Mouse (Mus musculus) forebrain, embryonic 10.5 days (tissue): ENCODE measurements at regions not wholly inside any gene's neighbourhood (a gene's known extent, or its start where the extent isn't known, plus 50 kb on each side); places are given as distances from the start of the nearest gene placed in this dataset.
A peak's percentile ranks its signal among the peaks of the same experiment; 100 is the strongest.

ENCODE experiments used
- DNase-seq: peaks from one replicate; pipeline ENCODE4 v3.0.0-alpha.2; 2017; ENCODE audit warnings: low spot score; ENCODE audit errors: extremely low spot score
- H3K27ac ChIP-seq: fragments of 300-500 bp; sonication (generic); 2 replicates; pipeline ENCODE4 v1.5.1; 2016; ENCODE audit warnings: mild to moderate bottlenecking
- H3K27me3 ChIP-seq: fragments of 300-500 bp; sonication (generic); 2 replicates; pipeline ENCODE4 v1.6.1; 2016; ENCODE audit warnings: mild to moderate bottlenecking; ENCODE audit not compliant: poor library complexity, severe bottlenecking
- H3K36me3 ChIP-seq: fragments of 300-500 bp; sonication (generic); replicated peaks from 2 replicates; pipeline ENCODE4 v1.6.1; 2016; ENCODE audit warnings: mild to moderate bottlenecking, moderate library complexity
- H3K4me1 ChIP-seq: fragments of 300-500 bp; sonication (generic); 2 replicates; pipeline ENCODE4 v1.6.1; 2016
- H3K4me3 ChIP-seq: fragments of 300-500 bp; sonication (generic); 2 replicates; pipeline ENCODE4 v1.5.1; 2016; ENCODE audit warnings: mild to moderate bottlenecking, moderate library complexity
- H3K9me3 ChIP-seq: fragments of 300-500 bp; sonication (generic); 2 replicates; pipeline ENCODE4 v1.6.1; 2016; ENCODE audit warnings: mild to moderate bottlenecking, moderate library complexity
- WGBS: fragments of 180-500 bp; shearing (Covaris S2); methylation state at CpG from one replicate; pipeline ENCODE4 v1.1.7; 2016; 5-methylcytosine and 5-hydroxymethylcytosine counted together

DNA sequence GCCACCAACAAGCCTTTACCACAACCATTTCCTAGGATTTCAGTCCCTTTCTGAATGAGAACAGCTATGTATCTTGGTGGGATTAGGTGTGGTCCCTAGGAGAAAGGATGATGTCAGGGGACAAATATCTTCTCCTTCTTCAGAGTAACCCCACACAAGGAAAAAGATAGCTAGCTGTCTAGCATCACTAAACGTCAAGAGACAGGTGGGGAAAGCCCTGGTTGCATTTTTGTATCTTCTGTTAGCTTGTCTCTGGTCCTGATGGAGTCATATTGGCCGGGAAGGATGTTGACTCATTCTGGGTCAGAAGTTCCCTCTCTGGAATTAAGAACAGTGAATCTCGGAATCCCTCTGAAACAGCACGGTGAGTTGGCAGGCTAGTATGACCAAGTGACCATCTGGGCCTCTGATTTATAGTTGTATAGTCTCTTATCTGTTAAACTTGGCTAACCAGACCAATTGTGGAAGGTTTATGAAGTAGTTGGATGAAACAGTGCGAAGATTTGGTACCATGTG lies 327.4 kb downstream of the Lmx1a start:
- DNase-seq = no peak
- 84% methylated on average over 5 of the region's 5 CpGs for WGBS
- Histone ChIP-seq H3K4me3 (no peak overlapping the region), H3K27me3 (no peaks in the 10 kb centered on the region), H3K27ac (no peak overlapping the region), H3K36me3 (no peaks in the 10 kb centered on the region), H3K4me1 (no peaks in the 10 kb centered on the region), H3K9me3 (no peaks in the 10 kb centered on the region)

DNA sequence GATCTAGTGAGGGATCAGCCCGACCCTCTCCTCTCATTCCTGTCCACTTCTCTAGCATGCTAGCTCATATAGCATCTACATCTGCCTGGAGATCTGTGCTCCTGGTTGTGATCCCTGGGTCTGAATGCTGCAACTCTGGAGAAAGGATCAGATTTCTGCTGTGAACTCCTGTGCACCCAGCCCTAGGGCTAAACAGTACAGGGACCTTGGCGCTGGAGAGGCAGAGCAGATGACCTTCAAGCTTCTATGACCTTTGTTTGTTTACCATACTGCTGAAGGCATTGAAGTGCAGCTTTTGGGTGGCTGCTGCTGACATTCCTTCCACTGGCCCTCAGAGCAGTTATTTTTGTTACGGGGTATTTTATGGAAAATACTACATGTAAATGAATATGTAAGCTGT lies 337.4 kb downstream of the Lmx1a start:
- no peak for DNase-seq
- no peaks in the 10 kb centered on the region for H3K36me3 ChIP-seq
- H3K27ac ChIP-seq = no peak overlapping the region
- H3K9me3 ChIP-seq = no peaks in the 10 kb centered on the region
- H3K4me1 ChIP-seq = peaks cover 8% of the 10 kb centered on the region; the same call in 1 of the 2 replicates
- H3K4me3 ChIP-seq = no peak overlapping the region
- no peaks in the 10 kb centered on the region for H3K27me3 ChIP-seq
- 68% methylated on average over 3 of the region's 3 CpGs for WGBS

DNA sequence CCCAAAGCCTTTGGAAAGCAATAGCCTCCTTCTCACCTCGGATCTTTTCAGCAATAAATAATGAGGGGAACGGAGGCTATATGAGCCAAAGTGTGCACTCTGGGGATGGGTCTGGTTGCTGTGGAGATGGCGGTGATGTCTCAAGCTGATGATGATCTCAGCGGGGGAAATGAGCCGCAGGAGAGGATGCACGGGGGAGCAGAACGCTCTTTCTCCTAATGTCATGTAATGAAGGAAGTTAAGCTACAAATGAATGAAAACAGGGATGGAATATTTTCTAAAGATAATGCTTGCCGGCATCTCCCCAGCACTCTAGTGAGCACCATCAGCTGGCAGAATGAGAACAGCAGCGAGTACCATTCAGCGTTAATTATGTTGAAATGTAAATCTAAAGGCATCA lies 355.7 kb downstream of the Lmx1a start:
- Histone ChIP-seq H3K4me3 (no peak overlapping the region), H3K4me1 (peaks cover 13% of the 10 kb centered on the region; the same call in 1 of the 2 replicates), H3K36me3 (no peaks in the 10 kb centered on the region), H3K27ac (no peak overlapping the region), H3K9me3 (no peaks in the 10 kb centered on the region), H3K27me3 (no peaks in the 10 kb centered on the region)
- no peak for DNase-seq
- WGBS = 84% methylated on average over 10 of the region's 10 CpGs

DNA sequence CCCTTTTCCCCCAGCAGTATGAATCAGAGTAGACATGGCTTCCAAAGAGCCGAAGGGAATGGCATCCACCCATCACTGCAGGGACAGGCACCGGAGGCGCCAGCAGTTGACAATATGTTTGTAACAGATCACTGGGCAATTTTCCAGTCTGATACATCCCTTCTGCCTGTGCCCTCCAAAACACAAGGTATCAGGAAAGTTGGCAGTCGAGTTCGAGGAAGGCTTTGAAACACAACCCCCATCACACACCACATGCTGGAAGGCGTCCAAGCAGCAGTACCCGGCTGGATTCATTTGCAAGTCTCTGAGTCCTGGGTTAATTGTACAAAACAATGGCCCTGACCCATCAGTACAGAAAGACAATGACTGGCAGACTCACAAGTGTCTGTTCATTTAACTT lies 357.3 kb downstream of the Lmx1a start:
- Histone ChIP-seq H3K4me3 (no peak overlapping the region), H3K9me3 (no peaks in the 10 kb centered on the region), H3K27ac (no peak overlapping the region), H3K36me3 (no peaks in the 10 kb centered on the region), H3K27me3 (no peaks in the 10 kb centered on the region), H3K4me1 (peaks cover 13% of the 10 kb centered on the region; the same call in 1 of the 2 replicates)
- 73% methylated on average over 7 of the region's 7 CpGs for WGBS
- DNase-seq = no peak

DNA sequence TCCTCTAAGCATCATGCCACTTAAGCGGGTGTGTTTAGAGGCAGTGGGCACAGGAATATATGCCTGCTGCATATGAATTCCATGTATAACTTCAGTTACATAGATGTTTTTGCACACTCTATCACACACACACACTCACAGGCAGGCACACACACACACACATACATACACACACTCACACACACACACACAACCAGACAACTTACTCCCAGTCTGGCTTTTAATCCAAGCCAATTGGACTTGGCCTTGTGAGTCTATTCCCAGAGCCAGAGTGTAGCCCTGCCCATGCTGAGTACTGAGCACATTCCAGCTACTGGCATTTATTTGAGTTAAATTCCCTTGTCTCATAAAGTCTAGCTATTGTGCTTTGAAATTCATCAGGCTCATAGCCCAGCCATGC lies 357.7 kb downstream of the Lmx1a start:
- H3K9me3 ChIP-seq = no peaks in the 10 kb centered on the region
- H3K36me3 ChIP-seq = no peaks in the 10 kb centered on the region
- H3K27ac ChIP-seq = no peak overlapping the region
- peaks cover 13% of the 10 kb centered on the region; the same call in 1 of the 2 replicates for H3K4me1 ChIP-seq
- WGBS = 100% methylated on average over 1 of the region's 1 CpGs
- no peak overlapping the region for H3K4me3 ChIP-seq
- H3K27me3 ChIP-seq = no peaks in the 10 kb centered on the region
- no peak for DNase-seq

DNA sequence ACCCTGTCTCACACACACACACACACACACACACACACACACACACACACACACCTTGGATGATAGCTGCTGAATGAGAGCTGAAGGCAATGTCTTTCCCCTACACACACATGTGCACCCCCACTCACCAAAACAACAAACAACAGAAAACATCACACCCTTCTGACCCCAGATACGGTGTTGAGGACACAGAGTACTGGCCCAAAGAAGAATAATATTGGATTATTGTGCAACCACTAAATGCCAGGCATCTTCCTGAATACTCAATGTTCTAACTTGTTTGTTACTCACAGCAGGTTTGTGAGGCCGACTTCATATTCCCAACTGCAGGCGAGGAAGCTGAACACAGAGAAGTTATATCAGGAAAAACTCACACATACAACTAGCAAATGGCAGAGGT lies 360.9 kb downstream of the Lmx1a start:
- no peak overlapping the region for H3K4me3 ChIP-seq
- H3K27me3 ChIP-seq = no peaks in the 10 kb centered on the region
- no peaks in the 10 kb centered on the region for H3K36me3 ChIP-seq
- WGBS = 89% methylated on average over 3 of the region's 3 CpGs
- no peak for DNase-seq
- H3K9me3 ChIP-seq = no peaks in the 10 kb centered on the region
- H3K27ac ChIP-seq = no peak overlapping the region
- peaks cover 9% of the 10 kb centered on the region; the same call in 1 of the 2 replicates for H3K4me1 ChIP-seq

DNA sequence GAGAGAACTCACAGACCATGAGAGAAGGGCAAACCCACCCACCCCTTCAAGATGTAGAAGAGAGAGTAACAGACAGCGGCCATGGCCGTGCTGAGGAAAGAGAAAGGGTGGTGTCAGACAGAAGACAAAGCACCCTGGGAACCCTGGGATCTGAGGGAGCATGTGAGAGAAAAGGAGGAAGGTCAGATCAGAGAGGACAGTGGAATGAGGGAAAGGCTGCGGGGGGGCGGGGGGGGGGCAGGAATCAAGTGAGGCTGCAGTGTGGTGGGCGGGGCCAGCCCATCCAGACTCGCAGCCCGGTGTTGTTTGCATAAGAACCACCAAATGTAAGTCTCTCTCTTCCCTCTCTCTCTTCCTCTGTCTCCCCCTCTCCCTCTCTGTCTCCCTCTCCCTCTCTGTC lies 367.4 kb downstream of the Lmx1a start:
- Histone ChIP-seq H3K9me3 (no peaks in the 10 kb centered on the region), H3K36me3 (no peaks in the 10 kb centered on the region), H3K4me1 (peaks cover 18% of the 10 kb centered on the region), H3K27ac (peak overlapping the region; percentile 62; the same call in 1 of the 2 replicates), H3K27me3 (no peaks in the 10 kb centered on the region), H3K4me3 (peak overlapping the region; percentile 16; the same call in 1 of the 2 replicates)
- DNase-seq = no peak
- 10% methylated on average over 6 of the region's 7 CpGs for WGBS

DNA sequence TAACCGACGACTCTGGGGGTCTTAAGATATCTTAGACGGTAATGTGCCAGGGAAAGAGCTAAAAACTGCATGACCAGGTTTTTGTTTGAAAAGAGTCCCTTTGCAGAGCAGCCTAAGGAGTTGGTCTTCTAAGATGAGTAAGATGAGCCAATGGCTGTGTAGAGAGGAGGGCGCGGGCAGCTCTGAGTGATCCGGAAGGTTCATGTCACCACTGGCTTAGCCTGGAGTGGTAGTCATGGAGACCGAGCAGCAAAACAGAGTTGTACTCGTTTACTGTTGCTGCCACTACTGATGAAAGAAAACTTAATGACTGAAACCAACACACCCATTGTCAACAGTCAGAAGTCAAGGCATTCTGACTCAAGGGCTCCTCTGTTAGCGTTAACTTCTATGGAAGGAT lies 368.4 kb downstream of the Lmx1a start:
- Histone ChIP-seq H3K4me1 (peaks cover 18% of the 10 kb centered on the region), H3K27me3 (no peaks in the 10 kb centered on the region), H3K27ac (no peak overlapping the region), H3K9me3 (no peaks in the 10 kb centered on the region), H3K4me3 (no peak overlapping the region), H3K36me3 (no peaks in the 10 kb centered on the region)
- WGBS = 86% methylated on average over 9 of the region's 9 CpGs
- DNase-seq = no peak

DNA sequence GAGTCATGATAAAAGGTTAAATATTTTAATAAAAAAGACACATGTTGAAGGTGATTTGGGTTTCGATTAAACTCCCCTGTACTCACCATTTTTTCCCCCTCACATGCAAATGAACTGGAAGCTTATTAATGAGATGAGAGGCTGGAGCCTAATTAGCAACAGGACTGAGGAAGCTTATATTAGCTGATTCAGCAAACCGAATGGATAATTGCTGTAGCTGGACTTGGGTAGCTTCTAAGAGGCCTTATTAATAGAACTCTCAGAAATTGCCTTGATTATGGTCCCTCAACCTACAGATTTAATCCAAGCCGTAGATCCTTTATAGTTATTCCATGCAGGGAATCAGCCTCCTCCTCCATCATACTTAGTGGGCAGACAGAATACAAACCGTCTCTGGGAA lies 369.7 kb downstream of the Lmx1a start:
- Histone ChIP-seq H3K27ac (no peak overlapping the region), H3K36me3 (no peaks in the 10 kb centered on the region), H3K9me3 (no peaks in the 10 kb centered on the region), H3K4me1 (peaks cover 18% of the 10 kb centered on the region), H3K4me3 (no peak overlapping the region), H3K27me3 (no peaks in the 10 kb centered on the region)
- 79% methylated on average over 4 of the region's 4 CpGs for WGBS
- no peak for DNase-seq

DNA sequence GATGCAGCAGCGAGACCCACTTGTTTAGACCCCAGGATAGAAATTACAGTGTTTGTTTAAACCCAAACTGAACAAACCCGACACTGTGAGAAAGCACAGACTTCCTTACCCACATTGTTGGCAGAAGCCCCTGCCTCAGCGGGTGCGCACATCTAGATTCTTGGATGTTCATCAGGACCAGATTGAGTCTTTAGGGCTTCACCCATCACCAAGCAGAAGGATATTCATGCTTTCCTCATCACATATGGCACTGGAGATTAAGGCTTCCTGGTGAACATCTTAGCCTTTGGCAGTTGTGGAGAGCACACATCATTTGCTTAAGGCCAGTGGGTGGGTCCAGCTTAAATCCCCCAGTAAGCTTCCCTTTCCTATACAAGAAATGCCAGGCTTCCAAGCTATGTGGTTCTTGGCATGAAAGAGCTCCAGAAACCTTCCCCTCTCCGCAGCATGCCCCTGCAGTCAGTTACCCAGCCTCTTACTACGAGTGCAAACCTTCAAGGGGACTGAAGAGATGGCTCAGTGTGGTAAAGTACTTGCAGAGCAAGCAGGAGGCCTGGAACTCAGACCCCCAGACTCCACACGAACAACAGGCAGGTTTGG lies 367.9 kb downstream of the Pbx1 start:
- Histone ChIP-seq H3K27ac (no peak overlapping the region), H3K36me3 (no peaks in the 10 kb centered on the region), H3K27me3 (peaks cover 10% of the 10 kb centered on the region; the same call in 1 of the 2 replicates), H3K4me3 (no peak overlapping the region), H3K9me3 (no peaks in the 10 kb centered on the region), H3K4me1 (peaks cover 13% of the 10 kb centered on the region)
- WGBS = 84% methylated on average over 7 of the region's 7 CpGs
- DNase-seq = no peak

DNA sequence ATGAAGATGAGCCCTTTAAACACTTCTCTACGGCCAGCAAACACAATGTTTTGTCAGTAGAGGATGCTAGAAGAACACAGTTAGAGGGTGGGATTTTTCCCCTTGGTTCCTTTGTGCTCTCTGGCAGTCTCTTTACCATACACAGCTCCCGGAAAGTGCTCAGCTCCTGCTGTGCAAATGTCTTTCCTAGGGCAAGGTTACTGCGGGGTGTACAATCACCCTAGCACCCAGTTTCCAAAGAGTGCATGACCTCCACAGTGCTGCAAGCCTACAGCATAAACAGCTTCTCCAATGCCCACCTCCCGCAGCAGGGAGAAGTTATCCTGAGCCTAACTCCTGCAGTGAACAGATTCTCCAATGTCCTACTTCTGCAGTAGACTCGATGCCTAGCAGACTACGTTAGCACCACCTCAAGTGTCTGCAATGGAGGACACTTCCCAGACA lies 366.4 kb downstream of the Pbx1 start:
- Histone ChIP-seq H3K4me3 (no peak overlapping the region), H3K9me3 (no peaks in the 10 kb centered on the region), H3K27me3 (peaks cover 10% of the 10 kb centered on the region; the same call in 1 of the 2 replicates), H3K36me3 (no peaks in the 10 kb centered on the region), H3K27ac (no peak overlapping the region), H3K4me1 (peaks cover 13% of the 10 kb centered on the region)
- no peak for DNase-seq
- WGBS = 54% methylated on average over 6 of the region's 6 CpGs

DNA sequence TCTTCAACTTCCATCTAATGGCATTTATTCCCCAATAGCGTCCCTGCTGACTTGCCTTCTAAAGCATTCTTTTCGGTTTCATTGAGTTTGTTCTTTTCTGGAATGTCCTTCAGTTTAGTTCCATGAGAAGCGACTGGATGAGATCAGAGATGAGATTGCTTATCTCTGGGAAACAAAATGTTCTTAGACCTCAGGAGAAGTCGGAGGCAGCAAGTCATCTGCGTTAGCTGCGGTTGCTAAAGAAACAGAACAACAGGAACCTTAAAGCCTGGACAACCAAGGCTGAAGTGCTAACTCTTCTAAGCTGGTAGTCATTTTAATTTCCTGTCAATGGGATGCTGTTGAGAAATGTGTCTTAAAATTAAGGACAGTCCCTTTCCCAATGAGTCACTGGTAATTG lies 365.3 kb downstream of the Pbx1 start:
- Histone ChIP-seq H3K9me3 (no peaks in the 10 kb centered on the region), H3K27ac (no peak overlapping the region), H3K27me3 (peaks cover 10% of the 10 kb centered on the region; the same call in 1 of the 2 replicates), H3K4me1 (peaks cover 15% of the 10 kb centered on the region), H3K4me3 (no peak overlapping the region), H3K36me3 (no peaks in the 10 kb centered on the region)
- no peak for DNase-seq
- WGBS = 72% methylated on average over 6 of the region's 6 CpGs

DNA sequence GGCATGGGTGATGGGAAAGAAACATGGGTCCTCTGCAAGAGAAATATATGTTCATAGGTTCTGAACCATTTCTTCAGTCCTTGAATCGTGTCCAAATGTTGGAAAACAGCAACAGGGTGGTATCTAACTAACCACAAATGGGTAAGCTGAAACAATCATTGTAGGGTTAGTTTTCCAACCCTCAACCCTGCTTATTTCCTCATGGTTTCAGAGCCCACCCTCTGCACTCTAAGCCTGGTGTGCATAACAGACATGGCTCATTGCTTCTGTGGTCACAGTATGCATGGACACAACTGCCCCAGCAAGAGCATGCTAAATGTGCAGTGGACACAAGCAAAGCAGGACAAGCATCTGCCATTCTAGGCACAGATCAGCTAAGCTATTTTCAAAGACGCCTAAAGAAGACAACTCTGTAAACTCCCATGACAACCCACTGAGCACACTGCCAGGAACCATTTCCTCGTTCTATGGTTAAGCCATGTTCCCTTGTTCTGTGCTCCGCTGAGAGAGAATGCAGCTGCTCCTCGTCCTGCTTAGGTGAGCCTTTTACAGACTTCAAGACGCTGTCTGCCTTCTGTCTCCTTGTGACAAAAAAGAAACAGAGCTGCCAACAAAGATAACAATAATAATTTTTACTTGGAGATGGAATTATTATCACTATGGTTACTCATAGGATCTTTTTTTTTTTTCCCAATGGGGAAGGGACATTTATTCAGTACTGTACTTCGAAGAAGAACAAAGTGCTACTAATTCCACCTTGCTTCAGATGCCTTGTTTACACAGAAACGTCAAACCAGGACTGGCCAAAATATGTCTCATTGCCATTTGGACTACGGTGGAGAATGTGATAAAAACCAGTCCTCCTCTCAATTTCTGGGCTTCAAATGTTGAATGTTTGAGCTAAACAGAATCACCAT lies 363.8 kb downstream of the Pbx1 start:
- DNase-seq = no peak
- no peaks in the 10 kb centered on the region for H3K36me3 ChIP-seq
- 81% methylated on average over 9 of the region's 9 CpGs for WGBS

More for the DNA sequence above, 363.8 kb downstream of the Pbx1 start:
- Histone ChIP-seq H3K4me3 (no peak overlapping the region), H3K9me3 (no peaks in the 10 kb centered on the region), H3K27ac (no peak overlapping the region), H3K27me3 (peaks cover 10% of the 10 kb centered on the region; the same call in 1 of the 2 replicates), H3K4me1 (peaks cover 15% of the 10 kb centered on the region)
